Mouse (Mus musculus) bone marrow macrophage, adult 2 months (primary cell): ENCODE data around the gene 1700021F05Rik.

ENCODE experiments used
- CTCF ChIP-seq: IDR thresholded peaks from 2 replicates; pipeline ENCODE4 v1.5.1; 2012; ENCODE audit warnings: low read depth, mild to moderate bottlenecking, low read length, moderate library complexity
- POLR2A ChIP-seq: IDR thresholded peaks from 2 replicates; pipeline ENCODE4 v1.6.1; 2012; ENCODE audit warnings: mild to moderate bottlenecking, low read depth, low read length, borderline replicate concordance

GRCm38 (mm10) chr10:43550923-43551322 lies 10.1 kb upstream of the 1700021F05Rik start:
- TF ChIP-seq CTCF (no peak), POLR2A (no peak)
